Mouse (Mus musculus): Measurements from ENCODE around the gene Olfr94. TPM values are rescaled to one million over a fixed set of nuclear protein-coding genes. Genes with fewer than 3 reads are reported as not detected.
A peak's percentile ranks its signal among the peaks of the same experiment; 100 is the strongest.
"Not testable (repeated sequence)": the region's sequence is repeated elsewhere in the genome, so short reads cannot be mapped to it uniquely, and the experiment has no call there.

The Olfr94 gene
- not detected in 2 replicates for polyA plus RNA-seq (2012; rRNA removed)

- DNase-seq (ENCODE audit: low read depth) = no peak
- TF ChIP-seq POLR2A (IDR thresholded peaks at IDR 0.05; ENCODE audit: borderline replicate concordance, extremely low read depth, insufficient read depth, insufficient read length, poor library complexity, severe bottlenecking) (no peak), CTCF (IDR thresholded peaks at IDR 0.05; ENCODE audit: borderline replicate concordance, extremely low read depth, insufficient read depth, insufficient read length) (no peak)
Observed at GRCm38 (mm10) chr17:37200894-37201293, at the start of gene Olfr94. TSS of gene Olfr94 (minus strand) at chr17:37200994.

GRCm38 (mm10) chr17:37250544-37250943 is 49.8 kb upstream of the Olfr94 start:
- DNase-seq (ENCODE audit: low read depth) = no peak
- TF ChIP-seq POLR2A (IDR thresholded peaks at IDR 0.05; ENCODE audit: borderline replicate concordance, extremely low read depth, insufficient read depth, insufficient read length, poor library complexity, severe bottlenecking) = no peak
- peak; percentile 40; the same call in 1 of the 2 replicates for TF ChIP-seq CTCF (IDR thresholded peaks at IDR 0.05; ENCODE audit: borderline replicate concordance, extremely low read depth, insufficient read depth, insufficient read length)

GRCm38 (mm10) chr17:37249460-37249859 is 48.7 kb upstream of the Olfr94 start:
- TF ChIP-seq CTCF (IDR thresholded peaks at IDR 0.05; ENCODE audit: borderline replicate concordance, extremely low read depth, insufficient read depth, insufficient read length) = no peak
- no peak for TF ChIP-seq POLR2A (IDR thresholded peaks at IDR 0.05; ENCODE audit: borderline replicate concordance, extremely low read depth, insufficient read depth, insufficient read length, poor library complexity, severe bottlenecking)
- DNase-seq (ENCODE audit: low read depth) = no peak

GRCm38 (mm10) chr17:37246715-37247114 is 45.9 kb upstream of the Olfr94 start:
- TF ChIP-seq CTCF (IDR thresholded peaks at IDR 0.05; ENCODE audit: borderline replicate concordance, extremely low read depth, insufficient read depth, insufficient read length) (no peak), POLR2A (IDR thresholded peaks at IDR 0.05; ENCODE audit: borderline replicate concordance, extremely low read depth, insufficient read depth, insufficient read length, poor library complexity, severe bottlenecking) (no peak)
- peak; percentile 37 for DNase-seq (ENCODE audit: low read depth)

- no peak for TF ChIP-seq CTCF (IDR thresholded peaks at IDR 0.05; ENCODE audit: borderline replicate concordance, extremely low read depth, insufficient read depth, insufficient read length)
- no peak for TF ChIP-seq POLR2A (IDR thresholded peaks at IDR 0.05; ENCODE audit: borderline replicate concordance, extremely low read depth, insufficient read depth, insufficient read length, poor library complexity, severe bottlenecking)
- DNase-seq (ENCODE audit: low read depth) = no peak
Observed at GRCm38 (mm10) chr17:37242198-37242597, 41.4 kb upstream of the Olfr94 start.

- not testable (repeated sequence) for DNase-seq (ENCODE audit: low read depth)
Observed at GRCm38 (mm10) chr17:37237230-37237629, 36.4 kb upstream of the Olfr94 start, which contains the start of gene Olfr97. TSS of gene Olfr97 (minus strand) at chr17:37237330.

GRCm38 (mm10) chr17:37221879-37222278 is 21.1 kb upstream of the Olfr94 start:
- DNase-seq (ENCODE audit: low read depth) = no peak
- TF ChIP-seq POLR2A (IDR thresholded peaks at IDR 0.05; ENCODE audit: borderline replicate concordance, extremely low read depth, insufficient read depth, insufficient read length, poor library complexity, severe bottlenecking) (no peak), CTCF (IDR thresholded peaks at IDR 0.05; ENCODE audit: borderline replicate concordance, extremely low read depth, insufficient read depth, insufficient read length) (peak; percentile 6; the same call in 1 of the 2 replicates)

GRCm38 (mm10) chr17:37219846-37220245 is 19.1 kb upstream of the Olfr94 start, which contains the start of gene Olfr96:
TSS of gene Olfr96 (plus strand) at chr17:37220146.
- TF ChIP-seq CTCF (IDR thresholded peaks at IDR 0.05; ENCODE audit: borderline replicate concordance, extremely low read depth, insufficient read depth, insufficient read length) (no peak), POLR2A (IDR thresholded peaks at IDR 0.05; ENCODE audit: borderline replicate concordance, extremely low read depth, insufficient read depth, insufficient read length, poor library complexity, severe bottlenecking) (no peak)
- DNase-seq (ENCODE audit: low read depth) = no peak

GRCm38 (mm10) chr17:37218486-37218885 is 17.7 kb upstream of the Olfr94 start:
- TF ChIP-seq POLR2A (IDR thresholded peaks at IDR 0.05; ENCODE audit: borderline replicate concordance, extremely low read depth, insufficient read depth, insufficient read length, poor library complexity, severe bottlenecking) = no peak
- no peak for TF ChIP-seq CTCF (IDR thresholded peaks at IDR 0.05; ENCODE audit: borderline replicate concordance, extremely low read depth, insufficient read depth, insufficient read length)
- no peak for DNase-seq (ENCODE audit: low read depth)

GRCm38 (mm10) chr17:37213018-37213417 is 12.2 kb upstream of the Olfr94 start, which contains the start of gene Olfr95:
TSS of gene Olfr95 (minus strand) at chr17:37213118.
- TF ChIP-seq POLR2A (IDR thresholded peaks at IDR 0.05; ENCODE audit: borderline replicate concordance, extremely low read depth, insufficient read depth, insufficient read length, poor library complexity, severe bottlenecking) = no peak
- no peak for DNase-seq (ENCODE audit: low read depth)

- peak; percentile 55 for DNase-seq (ENCODE audit: low read depth)
- TF ChIP-seq CTCF (IDR thresholded peaks at IDR 0.05; ENCODE audit: borderline replicate concordance, extremely low read depth, insufficient read depth, insufficient read length) (no peak), POLR2A (IDR thresholded peaks at IDR 0.05; ENCODE audit: borderline replicate concordance, extremely low read depth, insufficient read depth, insufficient read length, poor library complexity, severe bottlenecking) (no peak)
Observed at GRCm38 (mm10) chr17:37210884-37211768, 10.3 kb upstream of the Olfr94 start.

GRCm38 (mm10) chr17:37203917-37204236 is 3.1 kb upstream of the Olfr94 start:
- DNase-seq (ENCODE audit: low read depth) = no peak
- TF ChIP-seq CTCF (IDR thresholded peaks at IDR 0.05; ENCODE audit: borderline replicate concordance, extremely low read depth, insufficient read depth, insufficient read length) = no peak
- no peak for TF ChIP-seq POLR2A (IDR thresholded peaks at IDR 0.05; ENCODE audit: borderline replicate concordance, extremely low read depth, insufficient read depth, insufficient read length, poor library complexity, severe bottlenecking)
